Mouse (Mus musculus): ENCODE measurements around the gene Abhd11.

DNA sequence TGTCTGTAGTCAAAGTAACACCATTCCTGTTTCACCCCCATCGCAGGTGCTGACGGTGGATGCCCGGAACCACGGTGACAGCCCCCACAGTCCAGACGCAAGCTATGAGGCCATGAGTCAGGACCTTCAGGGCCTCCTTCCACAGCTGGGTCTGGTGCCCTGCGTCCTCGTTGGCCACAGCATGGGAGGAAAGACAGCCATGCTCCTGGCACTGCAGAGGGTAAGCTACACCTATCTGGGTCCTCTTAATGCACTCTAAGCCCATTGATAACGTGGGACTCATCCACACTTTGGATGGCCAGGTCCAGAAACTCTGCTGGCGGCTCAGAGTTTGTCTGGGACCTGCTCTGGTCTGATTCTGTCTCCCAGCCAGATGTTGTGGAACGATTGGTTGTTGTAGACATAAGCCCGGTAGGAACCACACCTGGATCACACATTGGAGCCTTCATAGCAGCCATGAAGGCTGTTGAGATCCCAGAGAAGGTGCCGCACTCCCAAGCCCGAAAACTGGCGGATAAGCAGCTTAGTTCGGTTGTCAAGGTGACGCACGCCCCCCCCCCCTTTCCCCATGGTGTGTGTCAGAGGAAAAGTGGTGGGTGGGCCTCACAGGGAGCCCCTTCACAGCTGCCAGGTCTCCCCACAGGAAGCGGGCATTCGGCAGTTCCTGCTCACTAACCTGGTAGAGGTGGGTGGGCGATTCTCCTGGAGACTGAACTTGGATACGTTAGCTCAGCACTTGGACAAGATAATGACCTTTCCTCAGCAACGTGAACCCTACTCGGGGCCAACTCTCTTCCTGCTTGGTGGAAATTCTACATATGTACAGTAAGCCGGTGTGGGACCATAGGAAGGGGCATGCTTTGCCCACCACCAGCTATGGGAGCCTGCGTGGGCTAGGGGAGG, 2.1 kb downstream of the Abhd11 start:
- TF ChIP-seq CTCF (IDR thresholded peaks at IDR 0.05; ENCODE audit: low read depth, low read length) (no peak), POLR2A (IDR thresholded peaks at IDR 0.05; ENCODE audit: borderline replicate concordance, low read depth, low read length) (no peak)
